Mouse (Mus musculus) midbrain, postnatal 0 days (tissue): ENCODE measurements at regions not wholly inside any gene's neighbourhood (a gene's known extent, or its start where the extent isn't known, plus 50 kb on each side); places are given as distances from the start of the nearest gene placed in this dataset.

Source experiments
- ATAC-seq: fragments of 200-750 bp; cut with Nextera tagmentation; 2 replicates; pipeline ENCODE4 v1.8.0; 2017; ENCODE audit warnings: moderate number of reproducible peaks, mild to moderate bottlenecking, moderate TSS enrichment, moderate library complexity; ENCODE audit not compliant: low FRiP score
- DNase-seq: peaks from one replicate; pipeline ENCODE4 v3.0.0-alpha.2; 2015; ENCODE audit warnings: low spot score
- H3K27ac ChIP-seq: fragments of 300-500 bp; sonication (generic); 2 replicates; pipeline ENCODE4 v1.5.1; 2014; ENCODE audit warnings: low read depth, mild to moderate bottlenecking, low read length, mixed read lengths
- H3K27me3 ChIP-seq: fragments of 300-500 bp; sonication (generic); 2 replicates; pipeline ENCODE4 v1.6.1; 2014; ENCODE audit warnings: low read length, control low read depth, mixed read lengths; ENCODE audit not compliant: insufficient read depth
- H3K36me3 ChIP-seq: fragments of 300-500 bp; sonication (generic); 2 replicates; pipeline ENCODE4 v1.6.1; 2014; ENCODE audit warnings: low read length, control low read depth, mixed read lengths; ENCODE audit not compliant: insufficient read depth
- H3K4me1 ChIP-seq: fragments of 300-500 bp; sonication (generic); 2 replicates; pipeline ENCODE4 v1.6.1; 2014; ENCODE audit warnings: mild to moderate bottlenecking, control low read depth, antibody characterized with exemption, low read length, mixed read lengths; ENCODE audit not compliant: insufficient read depth
- H3K4me2 ChIP-seq: fragments of 300-500 bp; sonication (generic); 2 replicates; pipeline ENCODE4 v1.6.1; 2014; ENCODE audit warnings: low read depth, mild to moderate bottlenecking, low read length, mixed read lengths; ENCODE audit not compliant: poor library complexity, severe bottlenecking
- H3K4me3 ChIP-seq: fragments of 300-500 bp; sonication (generic); 2 replicates; pipeline ENCODE4 v1.5.1; 2014; ENCODE audit warnings: low read depth, mild to moderate bottlenecking, low read length, moderate library complexity
- H3K9ac ChIP-seq: fragments of 300-500 bp; sonication (generic); replicated peaks from 2 replicates; pipeline ENCODE4 v1.6.1; 2014; ENCODE audit warnings: mild to moderate bottlenecking, low read length, moderate library complexity, mixed read lengths; ENCODE audit not compliant: poor library complexity, severe bottlenecking
- H3K9me3 ChIP-seq: fragments of 300-500 bp; sonication (generic); 2 replicates; pipeline ENCODE4 v1.6.1; 2016; ENCODE audit warnings: low read length, control low read depth
- CTCF ChIP-seq: IDR thresholded peaks from 2 replicates; pipeline ENCODE4 v1.5.1; 2016; ENCODE audit warnings: antibody characterized with exemption, mild to moderate bottlenecking
- WGBS: fragments of 180-500 bp; shearing (Covaris S2); extraction: QIAGEN DNeasy Blood & Tissue Kit; methylation state at CpG from one replicate; pipeline ENCODE4 v1.1.7; 2014; 5-methylcytosine and 5-hydroxymethylcytosine counted together

DNA sequence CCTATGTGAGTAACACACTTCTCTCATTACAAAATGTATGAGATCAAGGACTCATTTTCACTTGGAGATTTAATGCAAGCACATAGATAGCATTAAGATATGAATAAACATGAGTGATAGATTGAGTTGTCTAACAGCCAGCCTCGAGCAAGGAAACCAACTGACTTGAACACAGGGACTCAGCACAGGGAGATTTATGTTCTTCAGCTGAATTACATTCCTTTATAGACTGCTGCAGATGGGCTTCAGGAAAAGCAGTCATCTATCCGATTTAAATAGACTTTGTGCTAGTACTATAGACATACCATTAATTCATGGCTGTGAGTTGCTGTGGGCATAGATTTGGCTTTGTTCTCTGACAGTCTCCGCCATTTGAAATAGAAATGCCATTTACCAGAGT, 661.9 kb downstream of the Cenpc1 start:
- DNase-seq (no peak), ATAC-seq (no peak)
- 51% methylated on average over 3 of the region's 3 CpGs for WGBS
- no peak overlapping the region for H3K9ac ChIP-seq
- H3K4me1 ChIP-seq = no peaks in the 10 kb centered on the region
- H3K27ac ChIP-seq = no peak overlapping the region
- no peak overlapping the region for H3K4me3 ChIP-seq
- H3K36me3 ChIP-seq = no peaks in the 10 kb centered on the region
- no peaks in the 10 kb centered on the region for H3K9me3 ChIP-seq
- H3K27me3 ChIP-seq = no peaks in the 10 kb centered on the region
- H3K4me2 ChIP-seq = no peak overlapping the region
- TF ChIP-seq CTCF = no peak

DNA sequence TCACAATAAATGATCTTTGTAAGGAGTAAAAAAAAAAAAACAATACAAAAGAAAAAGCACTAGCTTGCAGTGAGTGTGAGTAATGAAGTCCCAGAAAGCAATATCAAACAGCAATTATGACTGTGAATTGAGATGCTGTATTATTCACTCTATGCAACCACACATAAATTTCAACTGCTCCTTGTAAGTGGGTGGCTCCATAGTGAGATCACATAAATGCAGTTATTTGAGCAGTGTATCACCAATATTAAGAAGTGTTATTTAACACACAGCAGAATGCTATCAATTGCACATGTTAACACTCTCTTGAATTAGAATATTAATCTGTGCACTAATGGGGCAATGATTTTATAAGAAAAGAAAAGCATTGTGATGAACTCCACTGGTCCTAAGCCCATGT, 705.0 kb downstream of the Cenpc1 start:
- H3K27me3 ChIP-seq = no peaks in the 10 kb centered on the region
- no peak overlapping the region for H3K4me3 ChIP-seq
- H3K4me2 ChIP-seq = no peak overlapping the region
- no peak for TF ChIP-seq CTCF
- no peaks in the 10 kb centered on the region for H3K4me1 ChIP-seq
- ATAC-seq (no peak), DNase-seq (no peak)
- H3K27ac ChIP-seq = no peak overlapping the region
- no peaks in the 10 kb centered on the region for H3K9me3 ChIP-seq
- no peaks in the 10 kb centered on the region for H3K36me3 ChIP-seq
- H3K9ac ChIP-seq = no peak overlapping the region

DNA sequence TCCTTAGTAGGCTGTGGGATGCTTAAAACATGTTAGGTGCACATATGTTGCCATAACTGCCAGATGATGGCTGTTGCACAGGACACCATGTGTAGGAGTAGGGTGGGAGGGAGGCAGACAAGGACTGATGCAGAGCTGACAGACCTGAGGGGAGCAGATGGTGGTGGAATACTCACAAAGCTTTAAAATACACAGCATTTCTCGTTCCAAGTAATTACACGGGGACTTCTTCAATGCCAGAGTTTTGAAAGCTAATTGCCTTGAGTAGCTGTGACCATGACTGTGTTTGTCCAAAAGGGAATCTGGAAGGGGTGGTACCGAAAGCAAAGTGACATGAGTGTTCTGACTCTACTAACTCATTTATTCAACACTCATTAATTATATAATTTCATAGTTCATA, 718.6 kb downstream of the Cenpc1 start:
- no peak overlapping the region for H3K4me2 ChIP-seq
- no peak overlapping the region for H3K27ac ChIP-seq
- no peak for TF ChIP-seq CTCF
- H3K9ac ChIP-seq = no peak overlapping the region
- no peaks in the 10 kb centered on the region for H3K36me3 ChIP-seq
- H3K27me3 ChIP-seq = no peaks in the 10 kb centered on the region
- DNase-seq = peak; percentile 69
- peak; percentile 47; the same call in 1 of the 2 replicates for ATAC-seq
- no peaks in the 10 kb centered on the region for H3K9me3 ChIP-seq
- WGBS = 56% methylated on average over 3 of the region's 3 CpGs
- no peak overlapping the region for H3K4me3 ChIP-seq
- H3K4me1 ChIP-seq = no peaks in the 10 kb centered on the region

DNA sequence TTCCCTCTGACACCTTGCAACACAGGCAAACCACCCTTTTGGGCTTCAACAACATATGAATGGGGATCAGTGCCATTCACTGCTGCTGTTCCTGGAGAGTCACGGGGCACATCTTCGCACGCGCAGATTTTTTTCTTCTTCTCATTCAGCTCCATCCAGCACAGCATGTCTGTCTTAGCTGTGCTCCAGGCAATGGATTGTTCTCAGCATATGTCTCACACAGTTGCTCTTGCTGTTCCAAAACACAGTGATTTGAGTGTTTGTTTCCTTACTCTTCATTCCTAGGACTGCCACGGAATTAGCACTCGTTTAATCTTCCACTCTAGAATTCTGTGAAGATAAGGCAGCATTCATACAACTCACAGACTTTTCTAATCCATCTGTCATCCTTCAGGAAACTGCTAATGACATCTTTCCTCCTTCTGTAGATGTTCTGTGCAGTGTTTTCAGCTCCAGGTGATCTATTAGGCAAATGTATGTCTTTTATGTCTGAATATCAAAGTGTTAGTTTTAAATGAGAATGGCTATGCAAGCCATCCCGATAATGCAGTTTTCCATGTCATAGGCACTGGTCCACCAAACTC, 719.2 kb downstream of the Cenpc1 start:
- Histone ChIP-seq H3K9ac (no peak overlapping the region), H3K36me3 (no peaks in the 10 kb centered on the region), H3K27ac (no peak overlapping the region), H3K4me1 (no peaks in the 10 kb centered on the region), H3K9me3 (no peaks in the 10 kb centered on the region), H3K4me3 (no peak overlapping the region), H3K27me3 (no peaks in the 10 kb centered on the region), H3K4me2 (no peak overlapping the region)
- 0 out of 2 replicates have a peak, but pooled peaks have one; percentile 16 for ATAC-seq
- WGBS = 54% methylated on average over 7 of the region's 7 CpGs
- DNase-seq = peak; percentile 19
- TF ChIP-seq CTCF = no peak

DNA sequence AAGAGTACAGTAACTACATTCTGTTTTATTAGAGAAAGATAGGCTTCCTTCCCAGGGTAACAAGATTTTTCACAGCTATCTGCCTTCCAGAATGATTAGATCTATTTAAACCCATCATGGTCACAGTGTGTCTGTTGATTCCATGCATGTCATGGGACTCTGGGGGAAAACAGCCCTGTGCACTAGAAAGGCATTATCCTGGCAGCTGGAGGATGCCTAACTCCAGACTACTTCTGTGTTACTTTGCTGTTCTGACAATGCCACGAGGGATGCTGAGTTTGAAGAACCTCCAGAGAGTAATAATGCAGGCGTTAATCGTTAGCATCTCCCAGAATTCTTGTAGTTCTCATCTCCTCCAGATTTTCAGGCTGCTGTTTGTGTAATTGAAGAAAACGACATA, 724.0 kb downstream of the Cenpc1 start:
- Histone ChIP-seq H3K27ac (no peak overlapping the region), H3K4me3 (no peak overlapping the region), H3K36me3 (no peaks in the 10 kb centered on the region), H3K4me1 (peaks cover 7% of the 10 kb centered on the region; the same call in 1 of the 2 replicates), H3K4me2 (no peak overlapping the region), H3K9ac (no peak overlapping the region), H3K27me3 (no peaks in the 10 kb centered on the region), H3K9me3 (no peaks in the 10 kb centered on the region)
- ATAC-seq = no peak
- no peak for TF ChIP-seq CTCF
- DNase-seq = peak; percentile 50
- 50% methylated on average over 4 of the region's 4 CpGs for WGBS

DNA sequence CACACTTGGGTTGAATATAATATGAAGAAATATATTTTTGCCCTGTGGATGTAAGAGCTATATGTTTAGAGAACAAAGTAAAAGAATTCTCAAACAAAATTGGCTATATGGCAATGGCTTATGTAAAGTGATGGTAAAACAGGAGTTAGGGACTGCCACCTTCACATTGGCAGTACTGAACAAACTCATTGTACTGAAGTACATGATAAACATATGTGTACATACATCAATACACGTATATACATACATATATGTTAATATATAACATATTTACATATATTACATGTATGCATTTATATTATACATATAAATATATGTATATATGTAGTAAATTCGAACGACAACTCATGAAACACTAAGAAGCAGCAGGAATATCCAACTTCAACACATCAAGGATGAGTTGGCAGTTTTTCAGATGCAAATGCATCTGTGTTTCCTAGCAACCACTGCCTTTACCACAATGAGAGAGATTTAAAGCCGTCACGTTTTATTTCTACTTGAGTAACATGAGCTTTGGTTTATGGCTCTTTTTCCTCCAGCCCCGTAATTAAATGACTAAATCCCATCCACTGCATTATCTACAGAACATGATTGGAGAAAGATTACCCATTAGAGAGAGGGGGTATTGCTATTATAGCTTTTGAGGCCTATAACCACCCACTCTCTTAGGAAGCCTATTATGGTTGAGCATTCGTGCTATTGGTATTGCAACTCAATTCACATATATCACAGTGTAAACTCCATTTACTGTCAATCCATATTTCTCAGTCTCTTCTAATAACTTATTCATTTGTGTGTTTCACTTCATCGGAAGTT, 727.5 kb downstream of the Cenpc1 start:
- DNase-seq (peak; percentile 71), ATAC-seq (peak; percentile 78)
- no peak overlapping the region for H3K4me2 ChIP-seq
- no peak for TF ChIP-seq CTCF
- H3K9ac ChIP-seq = no peak overlapping the region
- no peak overlapping the region for H3K4me3 ChIP-seq
- H3K27me3 ChIP-seq = no peaks in the 10 kb centered on the region
- H3K27ac ChIP-seq = no peak overlapping the region
- peaks cover 7% of the 10 kb centered on the region; the same call in 1 of the 2 replicates for H3K4me1 ChIP-seq
- WGBS = 29% methylated on average over 8 of the region's 8 CpGs
- no peaks in the 10 kb centered on the region for H3K9me3 ChIP-seq
- no peaks in the 10 kb centered on the region for H3K36me3 ChIP-seq
